Mouse (Mus musculus) neural tube, embryonic 10.5 days (tissue): ENCODE data around the gene Slco2a1.

ENCODE experiments used
- DNase-seq: peaks from one replicate; pipeline ENCODE4 v3.0.0-alpha.2; 2017; ENCODE audit warnings: low spot score; ENCODE audit errors: extremely low spot score

Gene Slco2a1

GRCm38 (mm10) chr9:103033381-103033780 lies 44.9 kb downstream of the Slco2a1 start:
- no peak for DNase-seq

- DNase-seq: no peak
These were observed 48.5 kb downstream of the Slco2a1 start for GRCm38 (mm10) chr9:103036971-103037391.

GRCm38 (mm10) chr9:103038266-103038665 lies 49.8 kb downstream of the Slco2a1 start:
- DNase-seq: no peak

- DNase-seq: no peak
These were observed 50.2 kb downstream of the Slco2a1 start for GRCm38 (mm10) chr9:103038705-103039104.

- no peak for DNase-seq
These were observed 52.1 kb downstream of the Slco2a1 start for GRCm38 (mm10) chr9:103040581-103040980.

GRCm38 (mm10) chr9:103045406-103045805 lies 56.9 kb downstream of the Slco2a1 start:
- DNase-seq: no peak

- DNase-seq: no peak
These were observed 60.6 kb downstream of the Slco2a1 start for GRCm38 (mm10) chr9:103049049-103049511.

GRCm38 (mm10) chr9:103053829-103054228 lies 65.3 kb downstream of the Slco2a1 start:
- no peak for DNase-seq

GRCm38 (mm10) chr9:103055061-103055460 lies 66.5 kb downstream of the Slco2a1 start:
- no peak for DNase-seq

- no peak for DNase-seq
These were observed 67.7 kb downstream of the Slco2a1 start for GRCm38 (mm10) chr9:103056164-103056563.

- no peak for DNase-seq
These were observed 72.0 kb downstream of the Slco2a1 start for GRCm38 (mm10) chr9:103060551-103060950.

GRCm38 (mm10) chr9:103061471-103062053 lies 73.0 kb downstream of the Slco2a1 start:
- DNase-seq: no peak

GRCm38 (mm10) chr9:103063591-103063990 lies 75.1 kb downstream of the Slco2a1 start:
- DNase-seq: no peak

- DNase-seq: no peak
These were observed 78.3 kb downstream of the Slco2a1 start for GRCm38 (mm10) chr9:103066845-103067244.

GRCm38 (mm10) chr9:103067651-103068050 lies 79.1 kb downstream of the Slco2a1 start:
- no peak for DNase-seq

GRCm38 (mm10) chr9:103068769-103069168 lies 80.3 kb downstream of the Slco2a1 start:
- DNase-seq: no peak

GRCm38 (mm10) chr9:103071541-103072203 lies 83.2 kb downstream of the Slco2a1 start:
- no peak for DNase-seq

GRCm38 (mm10) chr9:103072204-103072599 lies 83.7 kb downstream of the Slco2a1 start:
- no peak for DNase-seq

GRCm38 (mm10) chr9:103072926-103073515 lies 84.5 kb downstream of the Slco2a1 start:
- no peak for DNase-seq

GRCm38 (mm10) chr9:103076836-103077531 lies 88.5 kb downstream of the Slco2a1 start:
- DNase-seq: no peak

- no peak for DNase-seq
These were observed 89.7 kb downstream of the Slco2a1 start for GRCm38 (mm10) chr9:103078194-103078691.

- no peak for DNase-seq
These were observed 91.7 kb downstream of the Slco2a1 start for GRCm38 (mm10) chr9:103080211-103080610.
